Mouse (Mus musculus) left cerebral cortex, postnatal 4 days (tissue): ENCODE data around the gene Nmb. TPM values are rescaled to one million over a fixed set of nuclear protein-coding genes. Genes with fewer than 3 reads are reported as not detected.
A peak's percentile ranks its signal among the peaks of the same experiment; 100 is the strongest.

Experiments
- DNase-seq: peaks from one replicate; pipeline ENCODE4 v3.0.0-alpha.2; 2022
- intact Hi-C: fragments of 180-260 bp; cut with DNase I; formaldehyde crosslinking; loops from one replicate; pipeline ENCODE4 v1.15.1; 2025
- total RNA-seq, 2 experiments: library from RNA; stranded (reverse); gene quantifications; 2 replicates each; pipeline ENCODE4 v1.2.3; 2021

Nmb gene
- total RNA-seq, 2 experiments from 2014 or later: 8.4 to 9.0 TPM

- intact Hi-C loops: no loop called here
- DNase-seq: no peak
Observed at GRCm38 (mm10) chr7:80862475-80862874, 42.4 kb downstream of the Nmb start.

- peak; percentile 92 for DNase-seq
- intact Hi-C loops: no loop called here
Observed at GRCm38 (mm10) chr7:80860729-80861274, 44.1 kb downstream of the Nmb start, which contains the start of gene Zscan2. Zscan2 (plus strand) TSS chr7:80860920.

- intact Hi-C loops: no loop called here
- DNase-seq: peak; percentile 33
Observed at GRCm38 (mm10) chr7:80860227-80860626, 44.6 kb downstream of the Nmb start.

GRCm38 (mm10) chr7:80857181-80857580 is 47.7 kb downstream of the Nmb start:
- intact Hi-C loops: no loop called here

GRCm38 (mm10) chr7:80855316-80855715 is 49.6 kb downstream of the Nmb start:
- DNase-seq: no peak
- intact Hi-C loops: no loop called here

More at GRCm38 (mm10) chr7:80857181-80857580, 47.7 kb downstream of the Nmb start:
- DNase-seq: peak; percentile 82

GRCm38 (mm10) chr7:80853218-80853617 is 51.7 kb downstream of the Nmb start:
- intact Hi-C loops: no loop called here
- no peak for DNase-seq

Other genes with a start within 250 kb of the Nmb start
- gene Crtc3, start 216.2 kb downstream of the Nmb start, total RNA-seq: 10 to 100 TPM; 28.5 to 32.1 TPM
- 10 to 100 TPM; 40.9 to 43.2 TPM for gene Iqgap1, start 79.1 kb downstream of the Nmb start, total RNA-seq
- 10 to 100 TPM; 20.3 to 21.3 TPM for gene Zscan2, start 44.2 kb downstream of the Nmb start, total RNA-seq
- gene Wdr73, start 3.8 kb downstream of the Nmb start, total RNA-seq: 10 to 100 TPM; 29.6 to 36.7 TPM
- gene Sec11a, start 42.7 kb upstream of the Nmb start, total RNA-seq: 10 to 100 TPM; 67.7 to 78.6 TPM
- gene Zfp592, start 88.6 kb upstream of the Nmb start, total RNA-seq: 10 to 100 TPM; 25.7 to 26.8 TPM
- gene Alpk3, start 152.5 kb upstream of the Nmb start, total RNA-seq: under 1 TPM; 0.58 to 0.62 TPM
- gene Slc28a1, start 209.7 kb upstream of the Nmb start, total RNA-seq: under 1 TPM in 1 of 2 experiments, not detected in 1; 0.12 TPM